Comparison of ENCODE assay signal across 9 mouse cellular contexts in genomic region chr10:120582497-120582896, GRCm38 (mm10).
A peak's percentile ranks its signal among the peaks of the same experiment; 100 is the strongest.
DNase-seq lines count a peak whose midpoint lies in the region; ATAC-seq and TF ChIP-seq lines count a peak whose summit lies in the region.
"Had no signal": no experiment of that assay in that cellular context is flagged by ENCODE, and none has a peak within 500 bp of the region (broad histone marks: within the 10 kb centered on the region; RNA-seq: fewer than 3 reads in every experiment).

No protein-coding gene starts in this region.

- H3K4me2 ChIP-seq in forebrain, embryonic 14.5 days (ENCODE audit: low read length), result no peak overlapping the region

- no peaks in the 10 kb centered on the region for H3K36me3 ChIP-seq in kidney, adult 2 months (ENCODE audit: control insufficient read depth, insufficient read depth, low read length)
- no peaks in the 10 kb centered on the region for H3K36me3 ChIP-seq in forebrain, embryonic 14.5 days (ENCODE audit: control insufficient read depth, insufficient read depth, low read length)

- no peak overlapping the region for H3K4me3 ChIP-seq in kidney, adult 2 months (ENCODE audit: insufficient read depth, low read depth, low read length)
- no peak overlapping the region for H3K4me3 ChIP-seq in forebrain, embryonic 14.5 days (ENCODE audit: low read depth, low read length)

- 17% methylated on average over 7 of the region's 7 CpGs for WGBS in kidney, adult 2 months
- 63% methylated on average over 7 of the region's 7 CpGs for WGBS in forebrain, embryonic 14.5 days

- H3K9me3 ChIP-seq in forebrain, embryonic 14.5 days (replicated peaks; ENCODE audit: control insufficient read depth, low read length), result no peaks in the 10 kb centered on the region

- no peak for TF ChIP-seq CTCF in kidney, adult 2 months (conservative IDR thresholded peaks at IDR 0.05; ENCODE audit: insufficient read depth, insufficient read length, low read depth, low read length)

- DNase-seq in gastrocnemius, postnatal 10 days, result peak; percentile 24
- DNase-seq in gastrocnemius, postnatal 4 days (ENCODE audit: low spot score in 2 of 2), result no peak
- DNase-seq in ovary, postnatal 36 days (ENCODE audit: low spot score), result peak; percentile 19
- DNase-seq in ovary, postnatal 14 days (ENCODE audit: low spot score), result no peak
- peak; percentile 31 for DNase-seq in kidney, adult 2 months
- peak; percentile 63 to 67 for DNase-seq in lung, postnatal 4 days
- no peak for DNase-seq in spleen, adult 12 weeks (ENCODE audit: low spot score)
- DNase-seq in forebrain, embryonic 14.5 days (ENCODE audit: low spot score), result no peak

- ATAC-seq in forebrain, embryonic 14.5 days, result no peak

- H3K27ac ChIP-seq in kidney, adult 2 months (ENCODE audit: insufficient read depth, low read depth, low read length), result no peak overlapping the region
- H3K27ac ChIP-seq in forebrain, embryonic 14.5 days (ENCODE audit: low read depth, low read length), result no peak overlapping the region

- peaks cover 2% of the 10 kb centered on the region; the same call in 1 of the 2 replicates for H3K4me1 ChIP-seq in kidney, adult 2 months (ENCODE audit: control insufficient read depth, insufficient read depth, low read length)
- H3K4me1 ChIP-seq in forebrain, embryonic 14.5 days (ENCODE audit: control insufficient read depth, insufficient read depth, low read length), result peaks cover 5% of the 10 kb centered on the region; the same call in 1 of the 2 replicates

- no peaks in the 10 kb centered on the region for H3K27me3 ChIP-seq in kidney, adult 2 months (replicated peaks; ENCODE audit: control insufficient read depth, insufficient read depth, low read length)
- H3K27me3 ChIP-seq in forebrain, embryonic 14.5 days (replicated peaks; ENCODE audit: control insufficient read depth, insufficient read depth, low read length), result no peaks in the 10 kb centered on the region
- H3K27me3 ChIP-seq: CH12.LX had no signal

- no peak for TF ChIP-seq POLR2A in kidney, adult 2 months (IDR thresholded peaks at IDR 0.05; ENCODE audit: low read depth, low read length)

- H3K9ac ChIP-seq in forebrain, embryonic 14.5 days (ENCODE audit: low read length), result no peak overlapping the region

Comparison
In these comparisons a context has a peak if more than half of its experiments do, and no peak if none do; other contexts are left out.
1. DNase-seq: peak in gastrocnemius, postnatal 10 days (single experiment), ovary, postnatal 36 days (single experiment), kidney, adult 2 months (single experiment) and lung, postnatal 4 days (2 of 2); none in gastrocnemius, postnatal 4 days (0 of 2), ovary, postnatal 14 days (single experiment), spleen, adult 12 weeks (single experiment) and forebrain, embryonic 14.5 days (single experiment).